Mouse (Mus musculus): ENCODE data around the gene Srrt. TPM values are rescaled to one million over a fixed set of nuclear protein-coding genes. Genes with fewer than 3 reads are reported as not detected.

Gene Srrt
- polyA plus RNA-seq, 1 experiment from 2014 or later = 92.0 TPM

GRCm38 (mm10) chr5:137313466-137314192 lies 6.2 kb upstream of the Srrt start:
- WGBS (ENCODE audit: insufficient replicate concordance) = under 1% methylated on average over 22 of the region's 22 CpGs
- H3K27me3 ChIP-seq (ENCODE audit: control insufficient read depth, insufficient read depth, low read length) = no peaks in the 10 kb centered on the region
- H3K4me1 ChIP-seq (ENCODE audit: control insufficient read depth, insufficient read depth, low read length) = peaks cover 28% of the 10 kb centered on the region
- peak overlapping the region; percentile 90 for H3K27ac ChIP-seq (ENCODE audit: low read depth, low read length)
- peaks cover 20% of the 10 kb centered on the region for H3K36me3 ChIP-seq (ENCODE audit: control insufficient read depth, insufficient read depth, low read length)
- no peaks in the 10 kb centered on the region for H3K9me3 ChIP-seq (replicated peaks; ENCODE audit: control insufficient read depth, low read length)
- peak overlapping the region; percentile 96 for H3K4me2 ChIP-seq
- peak; percentile 39 for ATAC-seq (replicated peaks; ENCODE audit: insufficient number of reproducible peaks, low FRiP score, low TSS enrichment)
- peak overlapping the region; percentile 93 for H3K9ac ChIP-seq (ENCODE audit: low read depth, low read length)
- H3K4me3 ChIP-seq (ENCODE audit: low read depth, low read length) = peak overlapping the region; percentile 65

- ATAC-seq (replicated peaks; ENCODE audit: insufficient number of reproducible peaks, low FRiP score, low TSS enrichment) = no peak
- peaks cover 25% of the 10 kb centered on the region for H3K36me3 ChIP-seq (ENCODE audit: control insufficient read depth, insufficient read depth, low read length)
- 92% methylated on average over 4 of the region's 4 CpGs for WGBS (ENCODE audit: insufficient replicate concordance)
- peaks cover 42% of the 10 kb centered on the region for H3K4me1 ChIP-seq (ENCODE audit: control insufficient read depth, insufficient read depth, low read length)
- no peak overlapping the region for H3K9ac ChIP-seq (ENCODE audit: low read depth, low read length)
- H3K27ac ChIP-seq (ENCODE audit: low read depth, low read length) = peak overlapping the region; percentile 97; the same call in 1 of the 2 replicates
- H3K9me3 ChIP-seq (replicated peaks; ENCODE audit: control insufficient read depth, low read length) = no peaks in the 10 kb centered on the region
- no peaks in the 10 kb centered on the region for H3K27me3 ChIP-seq (ENCODE audit: control insufficient read depth, insufficient read depth, low read length)
- peak overlapping the region; percentile 90 for H3K4me3 ChIP-seq (ENCODE audit: low read depth, low read length)
- H3K4me2 ChIP-seq = peak overlapping the region; percentile 55
These were observed 882 bp upstream of the Srrt start for GRCm38 (mm10) chr5:137308356-137308755.

GRCm38 (mm10) chr5:137306439-137307005 lies 952 bp downstream of the Srrt start:
- Histone ChIP-seq H3K4me1 (ENCODE audit: control insufficient read depth, insufficient read depth, low read length) (peaks cover 31% of the 10 kb centered on the region), H3K27me3 (ENCODE audit: control insufficient read depth, insufficient read depth, low read length) (no peaks in the 10 kb centered on the region), H3K4me3 (ENCODE audit: low read depth, low read length) (peak overlapping the region; percentile 90), H3K4me2 (peak overlapping the region; percentile 76), H3K27ac (ENCODE audit: low read depth, low read length) (peak overlapping the region; percentile 97), H3K36me3 (ENCODE audit: control insufficient read depth, insufficient read depth, low read length) (peaks cover 40% of the 10 kb centered on the region), H3K9me3 (replicated peaks; ENCODE audit: control insufficient read depth, low read length) (no peaks in the 10 kb centered on the region), H3K9ac (ENCODE audit: low read depth, low read length) (peak overlapping the region; percentile 94)
- WGBS (ENCODE audit: insufficient replicate concordance) = 14% methylated on average over 12 of the region's 12 CpGs
- ATAC-seq (replicated peaks; ENCODE audit: insufficient number of reproducible peaks, low FRiP score, low TSS enrichment) = no peak

- peak overlapping the region; percentile 90 for H3K4me3 ChIP-seq (ENCODE audit: low read depth, low read length)
- peaks cover 31% of the 10 kb centered on the region for H3K4me1 ChIP-seq (ENCODE audit: control insufficient read depth, insufficient read depth, low read length)
- H3K4me2 ChIP-seq = peak overlapping the region; percentile 76
- H3K27ac ChIP-seq (ENCODE audit: low read depth, low read length) = no peak overlapping the region
- WGBS (ENCODE audit: insufficient replicate concordance) = 77% methylated on average over 3 of the region's 3 CpGs
- ATAC-seq (replicated peaks; ENCODE audit: insufficient number of reproducible peaks, low FRiP score, low TSS enrichment) = no peak
- no peaks in the 10 kb centered on the region for H3K9me3 ChIP-seq (replicated peaks; ENCODE audit: control insufficient read depth, low read length)
- no peak overlapping the region for H3K9ac ChIP-seq (ENCODE audit: low read depth, low read length)
- peaks cover 46% of the 10 kb centered on the region for H3K36me3 ChIP-seq (ENCODE audit: control insufficient read depth, insufficient read depth, low read length)
- H3K27me3 ChIP-seq (ENCODE audit: control insufficient read depth, insufficient read depth, low read length) = no peaks in the 10 kb centered on the region
These were observed 1.7 kb downstream of the Srrt start for GRCm38 (mm10) chr5:137305822-137306221.

GRCm38 (mm10) chr5:137304816-137305215 lies 2.7 kb downstream of the Srrt start:
- Histone ChIP-seq H3K4me1 (ENCODE audit: control insufficient read depth, insufficient read depth, low read length) (peaks cover 31% of the 10 kb centered on the region), H3K4me2 (peak overlapping the region; percentile 76), H3K27me3 (ENCODE audit: control insufficient read depth, insufficient read depth, low read length) (no peaks in the 10 kb centered on the region), H3K36me3 (ENCODE audit: control insufficient read depth, insufficient read depth, low read length) (peaks cover 50% of the 10 kb centered on the region), H3K4me3 (ENCODE audit: low read depth, low read length) (peak overlapping the region; percentile 21), H3K27ac (ENCODE audit: low read depth, low read length) (no peak overlapping the region), H3K9me3 (replicated peaks; ENCODE audit: control insufficient read depth, low read length) (no peaks in the 10 kb centered on the region), H3K9ac (ENCODE audit: low read depth, low read length) (no peak overlapping the region; the same call in 1 of the 2 replicates)
- WGBS (ENCODE audit: insufficient replicate concordance) = 64% methylated on average over 4 of the region's 4 CpGs
- no peak for ATAC-seq (replicated peaks; ENCODE audit: insufficient number of reproducible peaks, low FRiP score, low TSS enrichment)

GRCm38 (mm10) chr5:137304165-137304564 lies 3.3 kb downstream of the Srrt start:
- Histone ChIP-seq H3K36me3 (ENCODE audit: control insufficient read depth, insufficient read depth, low read length) (peaks cover 50% of the 10 kb centered on the region), H3K9ac (ENCODE audit: low read depth, low read length) (peak overlapping the region; percentile 56), H3K27ac (ENCODE audit: low read depth, low read length) (peak overlapping the region; percentile 41; the same call in 1 of the 2 replicates), H3K27me3 (ENCODE audit: control insufficient read depth, insufficient read depth, low read length) (no peaks in the 10 kb centered on the region), H3K4me1 (ENCODE audit: control insufficient read depth, insufficient read depth, low read length) (peaks cover 31% of the 10 kb centered on the region), H3K9me3 (replicated peaks; ENCODE audit: control insufficient read depth, low read length) (no peaks in the 10 kb centered on the region), H3K4me2 (peak overlapping the region; percentile 76), H3K4me3 (ENCODE audit: low read depth, low read length) (peak overlapping the region; percentile 21)
- 74% methylated on average over 3 of the region's 3 CpGs for WGBS (ENCODE audit: insufficient replicate concordance)
- ATAC-seq (replicated peaks; ENCODE audit: insufficient number of reproducible peaks, low FRiP score, low TSS enrichment) = no peak

- Histone ChIP-seq H3K9ac (ENCODE audit: low read depth, low read length) (peak overlapping the region; percentile 56), H3K27ac (ENCODE audit: low read depth, low read length) (0 out of 2 replicates have a peak overlapping the region, but pooled peaks have one; percentile 41), H3K36me3 (ENCODE audit: control insufficient read depth, insufficient read depth, low read length) (peaks cover 50% of the 10 kb centered on the region), H3K4me3 (ENCODE audit: low read depth, low read length) (no peak overlapping the region), H3K4me1 (ENCODE audit: control insufficient read depth, insufficient read depth, low read length) (peaks cover 31% of the 10 kb centered on the region), H3K9me3 (replicated peaks; ENCODE audit: control insufficient read depth, low read length) (no peaks in the 10 kb centered on the region), H3K4me2 (peak overlapping the region; percentile 76), H3K27me3 (ENCODE audit: control insufficient read depth, insufficient read depth, low read length) (no peaks in the 10 kb centered on the region)
- 36% methylated on average over 4 of the region's 4 CpGs for WGBS (ENCODE audit: insufficient replicate concordance)
- no peak for ATAC-seq (replicated peaks; ENCODE audit: insufficient number of reproducible peaks, low FRiP score, low TSS enrichment)
These were observed 3.9 kb downstream of the Srrt start for GRCm38 (mm10) chr5:137303609-137304008.

GRCm38 (mm10) chr5:137301253-137301652 lies 6.2 kb downstream of the Srrt start:
- Histone ChIP-seq H3K36me3 (ENCODE audit: control insufficient read depth, insufficient read depth, low read length) (peaks cover 71% of the 10 kb centered on the region), H3K9me3 (replicated peaks; ENCODE audit: control insufficient read depth, low read length) (no peaks in the 10 kb centered on the region), H3K4me3 (ENCODE audit: low read depth, low read length) (no peak overlapping the region), H3K27me3 (ENCODE audit: control insufficient read depth, insufficient read depth, low read length) (no peaks in the 10 kb centered on the region), H3K9ac (ENCODE audit: low read depth, low read length) (no peak overlapping the region), H3K4me1 (ENCODE audit: control insufficient read depth, insufficient read depth, low read length) (peaks cover 29% of the 10 kb centered on the region), H3K4me2 (no peak overlapping the region), H3K27ac (ENCODE audit: low read depth, low read length) (no peak overlapping the region)
- WGBS (ENCODE audit: insufficient replicate concordance) = 88% methylated on average over 21 of the region's 21 CpGs
- ATAC-seq (replicated peaks; ENCODE audit: insufficient number of reproducible peaks, low FRiP score, low TSS enrichment) = no peak

All from heart, embryonic 11.5 days (tissue).